Mouse (Mus musculus): ENCODE results near the gene Slc10a1.

DNA sequence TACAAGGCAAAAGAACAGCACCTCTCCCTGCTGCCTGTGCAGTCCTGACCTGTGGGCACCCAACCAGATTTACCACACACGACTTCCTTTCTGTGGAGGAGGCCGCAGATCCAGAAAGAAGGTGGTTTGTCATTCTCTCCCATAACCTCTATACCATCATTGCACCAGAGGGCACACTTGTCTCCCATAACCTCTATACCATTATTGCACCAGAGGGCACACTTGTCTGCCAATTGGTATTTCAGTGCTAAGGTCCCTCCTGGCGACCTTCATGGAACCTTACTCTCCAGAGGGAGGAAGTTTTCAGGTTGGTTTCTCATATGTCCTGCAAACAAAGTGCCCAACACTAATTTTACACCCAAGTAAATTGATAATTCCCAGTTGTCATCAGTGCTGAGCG is 18.1 kb upstream of the Slc10a1 start:
- TF ChIP-seq GATA1 (IDR thresholded peaks at IDR 0.05; ENCODE audit: low read length) (no peak), TAL1 (IDR thresholded peaks at IDR 0.05; ENCODE audit: low read length) (no peak)
